Mouse (Mus musculus) layer of hippocampus, postnatal 36 days (tissue): ENCODE results near the gene Ssmem1. TPM values are rescaled to one million over a fixed set of nuclear protein-coding genes. Genes with fewer than 3 reads are reported as not detected.

Experiments used
- DNase-seq, 2 experiments: peaks; one replicate each; pipeline ENCODE4 v3.0.0; 2022
- total RNA-seq, 2 experiments: library from RNA; stranded (reverse); gene quantifications; 2 replicates each; pipeline ENCODE4 v1.2.3; 2021

Ssmem1 gene
- total RNA-seq, 2 experiments from 2014 or later = 0.70 to 1.2 TPM

GRCm38 (mm10) chr6:30554621-30555170 lies 45.0 kb downstream of the Ssmem1 start:
- no peak for DNase-seq

- no peak for DNase-seq
These were observed 46.4 kb downstream of the Ssmem1 start for GRCm38 (mm10) chr6:30556080-30556479.

DNA sequence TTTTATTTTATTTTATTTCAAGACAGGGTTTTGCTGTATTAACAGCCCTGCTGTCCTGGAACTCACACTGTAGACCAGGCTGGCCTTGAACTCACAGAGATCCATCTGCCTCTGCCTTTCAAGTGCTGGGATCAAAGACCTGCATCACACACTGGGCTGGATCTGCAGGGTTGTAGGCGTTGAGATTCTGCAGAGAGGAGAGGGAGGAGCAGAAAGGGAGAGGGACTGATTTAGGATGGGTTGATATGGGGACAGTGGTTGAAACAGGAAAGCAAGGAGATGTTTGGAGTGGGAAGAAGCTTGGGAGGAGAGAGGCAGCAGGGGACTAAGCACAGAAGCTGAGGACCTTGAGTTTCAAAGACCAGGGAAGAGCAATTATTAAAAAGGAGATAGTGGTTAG lies 50.1 kb downstream of the Ssmem1 start:
- DNase-seq = no peak

DNA sequence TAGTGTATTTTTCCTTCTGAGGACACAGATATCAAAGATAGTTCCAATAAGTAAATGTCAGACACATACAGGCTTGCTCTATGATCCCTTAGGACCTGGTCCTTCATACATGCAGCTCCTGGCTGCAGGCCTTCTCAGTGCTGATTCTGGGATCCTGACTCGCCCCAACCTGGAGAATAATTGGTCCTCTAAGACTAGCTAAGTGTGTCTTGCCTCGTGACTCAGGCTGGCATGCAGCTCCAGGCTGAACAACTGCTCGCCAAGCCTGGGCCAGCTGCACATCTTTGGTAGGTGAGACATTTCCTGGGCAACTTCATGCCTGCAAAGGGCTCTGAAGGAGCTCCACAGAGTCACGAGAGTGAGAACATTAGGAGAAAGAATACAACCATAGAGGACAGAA lies 52.5 kb downstream of the Ssmem1 start:
- no peak for DNase-seq

DNA sequence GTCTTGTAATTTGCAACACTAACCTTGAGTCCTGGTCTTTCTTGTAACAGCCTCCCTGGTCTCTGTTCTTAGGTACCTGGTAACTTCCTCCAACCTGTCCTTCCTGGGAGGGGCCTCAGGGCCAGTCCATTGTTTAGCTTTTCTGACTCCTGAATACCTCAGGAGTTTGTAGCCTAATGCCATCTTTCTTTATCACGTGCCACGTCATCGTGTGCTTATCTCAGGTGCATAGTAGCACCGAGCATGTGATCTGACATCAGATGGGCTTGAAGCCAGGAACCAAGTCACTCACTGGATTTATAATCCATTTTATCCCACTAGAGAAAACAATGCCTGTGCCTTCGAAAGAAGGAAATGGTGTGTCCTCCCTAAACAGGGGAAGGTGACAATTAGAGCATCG lies 53.9 kb downstream of the Ssmem1 start:
- no peak for DNase-seq

DNA sequence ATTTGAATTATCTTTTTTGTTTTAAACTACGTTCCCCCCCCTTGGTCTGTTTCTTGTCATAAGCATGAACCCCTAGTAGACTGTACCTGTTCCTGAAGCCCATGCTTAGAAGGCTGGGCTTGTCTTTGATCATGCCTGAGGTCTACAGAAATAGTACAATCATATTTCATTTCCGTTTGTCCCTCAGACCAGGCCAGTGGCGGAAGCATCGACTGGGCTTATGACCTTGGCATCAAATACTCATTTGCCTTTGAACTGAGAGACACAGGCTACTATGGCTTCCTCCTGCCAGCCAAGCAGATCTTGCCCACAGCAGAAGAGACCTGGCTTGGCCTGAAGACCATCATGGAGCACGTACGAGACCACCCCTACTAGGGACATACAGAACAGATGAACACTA lies 54.4 kb downstream of the Ssmem1 start:
- DNase-seq = no peak

DNA sequence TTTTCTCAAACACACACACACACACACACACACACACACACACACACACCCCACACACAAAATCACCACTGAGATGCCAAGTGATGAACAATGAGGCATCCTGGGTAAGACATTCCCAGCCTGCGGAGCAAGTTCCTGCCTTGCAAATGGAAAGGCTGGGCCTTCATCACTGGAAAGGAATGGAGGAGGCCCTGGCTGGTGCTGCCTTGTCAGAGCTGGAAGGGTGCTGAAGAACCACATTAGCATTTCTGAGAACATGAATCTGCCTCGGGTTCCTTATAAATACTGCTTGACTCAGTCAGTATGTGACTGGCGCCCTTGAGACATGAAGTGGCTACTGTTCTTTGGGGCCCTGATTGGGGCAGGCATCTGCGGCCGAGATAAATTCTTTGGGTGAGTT lies 58.4 kb downstream of the Ssmem1 start, which contains the start of gene Cpa4:
Gene Cpa4, plus strand, starts transcription at position 301 of the 400 bp plus-strand sequence.
- DNase-seq = no peak

- DNase-seq = no peak
These were observed 59.7 kb downstream of the Ssmem1 start for GRCm38 (mm10) chr6:30569331-30569730.

Other genes with a start within 250 kb of the Ssmem1 start
- gene Ube2h, start 205.3 kb upstream of the Ssmem1 start, total RNA-seq = 10 to 100 TPM; 88.1 to 93.9 TPM
- 10 to 100 TPM; 24.5 to 27.9 TPM for gene Zc3hc1, start 118.8 kb upstream of the Ssmem1 start, total RNA-seq
- gene Klhdc10, start 108.0 kb upstream of the Ssmem1 start, total RNA-seq = 10 to 100 TPM; 95.9 to 97.0 TPM
- 10 to 100 TPM; 19.2 to 25.2 TPM for gene Tmem209, start 66 bp upstream of the Ssmem1 start, total RNA-seq
- 1 to 10 TPM in 1 of 2 experiments, under 1 TPM in 1; 0.92 to 2.0 TPM for gene Cpa2, start 31.7 kb downstream of the Ssmem1 start, total RNA-seq
- not detected for gene Cpa4, start 58.5 kb downstream of the Ssmem1 start, total RNA-seq
- gene Cpa5, start 101.2 kb downstream of the Ssmem1 start, total RNA-seq = not detected
- not detected for gene Cpa1, start 129.4 kb downstream of the Ssmem1 start, total RNA-seq
- 1 to 10 TPM; 6.7 to 6.8 TPM for gene Cep41, start 183.9 kb downstream of the Ssmem1 start, total RNA-seq
- 10 to 100 TPM; 48.4 to 52.7 TPM for gene Mest, start 213.7 kb downstream of the Ssmem1 start, total RNA-seq